Mouse (Mus musculus) myocyte (in vitro differentiated cells): ENCODE measurements at regions not wholly inside any gene's neighbourhood (a gene's known extent, or its start where the extent isn't known, plus 50 kb on each side); places are given as distances from the start of the nearest gene placed in this dataset.

Source experiments
- H3K27me3 ChIP-seq: one replicate; pipeline ENCODE4 v1.6.1; 2011; ENCODE audit not compliant: control insufficient read depth, insufficient read depth, insufficient read length
- H3K36me3 ChIP-seq: one replicate; pipeline ENCODE4 v1.6.1; 2011; ENCODE audit not compliant: control insufficient read depth, insufficient read depth
- H3K4me2 ChIP-seq: one replicate; pipeline ENCODE4 v1.6.1; 2011; ENCODE audit warnings: low read depth, control low read depth
- H3K4me3 ChIP-seq: one replicate; pipeline ENCODE4 v1.5.1; 2011; ENCODE audit warnings: mild to moderate bottlenecking, control low read depth, moderate library complexity
- H3K79me2 ChIP-seq: one replicate; pipeline ENCODE4 v1.6.1; 2011; ENCODE audit not compliant: control insufficient read depth, insufficient read depth
- H3ac ChIP-seq: one replicate; pipeline ENCODE4 v1.6.1; 2011; ENCODE audit not compliant: control insufficient read depth, insufficient read length
- CEBPB ChIP-seq: IDR thresholded peaks from 2 replicates; pipeline ENCODE4 v1.6.1; 2011; ENCODE audit warnings: mild to moderate bottlenecking, moderate library complexity; ENCODE audit not compliant: poor library complexity, insufficient read depth, severe bottlenecking
- E2F4 ChIP-seq: IDR thresholded peaks from one replicate; pipeline ENCODE4 v1.6.1; 2011; ENCODE audit warnings: mild to moderate bottlenecking, control low read depth, moderate library complexity; ENCODE audit not compliant: insufficient read depth
- MAX ChIP-seq: IDR thresholded peaks from one replicate; pipeline ENCODE4 v1.6.1; 2011; ENCODE audit warnings: low read depth, mild to moderate bottlenecking, control low read depth
- MYOD1 ChIP-seq, 3 experiments: IDR thresholded peaks; one replicate each; pipeline ENCODE4 v1.6.1; 2011; ENCODE audit warnings: control low read depth in 2 of 3, low read depth in 2 of 3, mild to moderate bottlenecking in 2 of 3, moderate library complexity in 1 of 3; ENCODE audit not compliant: insufficient read length in 2 of 3, control insufficient read depth in 1 of 3
- MYOG ChIP-seq, 3 experiments: IDR thresholded peaks; one replicate each; pipeline ENCODE4 v1.6.1; 2011; ENCODE audit warnings: control low read depth in 2 of 3, low read depth in 2 of 3, mild to moderate bottlenecking in 2 of 3; ENCODE audit not compliant: insufficient read length in 2 of 3, control insufficient read depth in 1 of 3, insufficient read depth in 1 of 3
- POLR2A ChIP-seq: IDR thresholded peaks from one replicate; pipeline ENCODE4 v1.6.1; 2011; ENCODE audit warnings: low read depth, mild to moderate bottlenecking, control low read depth, moderate library complexity; ENCODE audit not compliant: insufficient read length
- POLR2AphosphoS2 ChIP-seq: IDR thresholded peaks from one replicate; pipeline ENCODE4 v1.6.1; 2011; ENCODE audit warnings: low read depth, control low read depth; ENCODE audit not compliant: insufficient read length
- REST ChIP-seq: IDR thresholded peaks from one replicate; pipeline ENCODE4 v1.6.1; 2011; ENCODE audit warnings: mild to moderate bottlenecking, control low read depth, moderate library complexity; ENCODE audit not compliant: insufficient read depth, insufficient read length
- SRF ChIP-seq: IDR thresholded peaks from one replicate; pipeline ENCODE4 v1.6.1; 2011; ENCODE audit warnings: low read depth; ENCODE audit not compliant: control insufficient read depth, insufficient read length
- TCF12 ChIP-seq: IDR thresholded peaks from one replicate; pipeline ENCODE4 v1.6.1; 2011; ENCODE audit warnings: mild to moderate bottlenecking, control low read depth; ENCODE audit not compliant: poor library complexity, insufficient read depth, severe bottlenecking
- TCF3 ChIP-seq: IDR thresholded peaks from one replicate; pipeline ENCODE4 v1.6.1; 2011; ENCODE audit warnings: low read depth, control low read depth; ENCODE audit not compliant: insufficient read length
- USF1 ChIP-seq: IDR thresholded peaks from one replicate; pipeline ENCODE4 v1.6.1; 2011; ENCODE audit warnings: low read depth, mild to moderate bottlenecking, control low read depth, moderate library complexity

GRCm38 (mm10) chr14:80374290-80374689 lies 390.4 kb downstream of the Olfm4 start:
- no peaks in the 10 kb centered on the region for H3K79me2 ChIP-seq
- no peak overlapping the region for H3ac ChIP-seq
- TF ChIP-seq SRF (no peak), E2F4 (no peak), USF1 (no peak), TCF3 (no peak), POLR2AphosphoS2 (no peak), REST (no peak), MYOG (IDR thresholded peaks at IDR 0.05; ENCODE audit: control insufficient read depth in 1 of 3, insufficient read depth in 1 of 3, insufficient read length in 2 of 3, low read depth in 2 of 3) (no peak)
- no peaks in the 10 kb centered on the region for H3K36me3 ChIP-seq
- H3K4me2 ChIP-seq = no peak overlapping the region
- H3K27me3 ChIP-seq = no peaks in the 10 kb centered on the region
- H3K4me3 ChIP-seq = no peak overlapping the region

DNA sequence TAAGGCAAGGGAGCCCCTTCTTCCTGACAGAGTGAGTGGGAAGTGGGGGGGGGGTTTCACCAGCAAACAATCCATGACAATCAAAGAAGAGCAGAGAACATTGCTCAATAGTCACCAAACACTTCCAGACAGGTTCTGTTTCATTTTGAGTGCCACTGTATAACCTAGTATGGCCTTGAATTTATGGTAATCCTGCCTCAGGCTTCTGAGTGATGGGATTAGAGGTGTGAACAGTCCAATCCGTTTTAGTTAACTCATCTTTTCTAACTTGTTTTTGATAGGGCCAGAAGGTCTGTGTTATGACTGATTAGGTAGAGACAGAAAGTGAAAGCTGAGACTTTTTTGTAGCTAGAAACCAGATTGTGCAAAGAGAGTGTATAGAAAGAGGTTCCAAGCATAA lies 393.2 kb downstream of the Olfm4 start:
- TF ChIP-seq POLR2A = no peak
- no peak for TF ChIP-seq USF1
- no peak for TF ChIP-seq POLR2AphosphoS2
- TF ChIP-seq E2F4 = no peak
- TF ChIP-seq CEBPB = no peak
- no peak for TF ChIP-seq TCF12

DNA sequence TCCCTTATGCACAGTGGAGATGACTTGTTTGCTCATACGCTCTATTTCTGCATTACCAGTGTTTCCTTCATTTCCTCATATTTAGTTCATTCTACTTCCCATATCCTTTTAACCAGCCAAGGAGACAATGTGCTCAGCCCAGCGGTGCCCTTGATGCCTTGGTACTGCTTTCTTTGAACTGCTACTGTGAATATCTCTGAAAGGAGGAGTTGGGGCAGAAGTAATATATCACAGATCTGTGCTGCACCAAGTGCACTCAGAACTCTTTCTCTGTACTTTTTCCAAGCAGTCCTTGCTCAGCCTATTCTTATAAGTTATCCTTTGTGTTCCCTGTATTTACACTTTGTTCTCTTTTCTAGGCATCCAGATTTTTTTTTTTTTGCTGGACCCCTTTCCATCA lies 407.5 kb downstream of the Olfm4 start:
- TF ChIP-seq CEBPB = no peak
- TF ChIP-seq POLR2A = no peak
- TF ChIP-seq E2F4 = no peak
- no peak for TF ChIP-seq POLR2AphosphoS2
- no peak for TF ChIP-seq USF1
- TF ChIP-seq SRF = no peak
- no peak for TF ChIP-seq MYOD1 (IDR thresholded peaks at IDR 0.05; ENCODE audit: control insufficient read depth in 1 of 3, insufficient read length in 2 of 3, low read depth in 2 of 3)
- TF ChIP-seq TCF12 = no peak
- TF ChIP-seq REST = no peak
- TF ChIP-seq MAX = no peak
- no peak for TF ChIP-seq TCF3
- no peak for TF ChIP-seq MYOG (IDR thresholded peaks at IDR 0.05; ENCODE audit: control insufficient read depth in 1 of 3, insufficient read depth in 1 of 3, insufficient read length in 2 of 3, low read depth in 2 of 3)
- Histone ChIP-seq H3K4me2 (no peak overlapping the region), H3K4me3 (no peak overlapping the region), H3K27me3 (no peaks in the 10 kb centered on the region), H3K36me3 (no peaks in the 10 kb centered on the region), H3ac (no peak overlapping the region), H3K79me2 (no peaks in the 10 kb centered on the region)

More for the DNA sequence above, 393.2 kb downstream of the Olfm4 start:
- Histone ChIP-seq H3K36me3 (no peaks in the 10 kb centered on the region), H3K4me2 (no peak overlapping the region), H3ac (no peak overlapping the region), H3K79me2 (no peaks in the 10 kb centered on the region), H3K27me3 (no peaks in the 10 kb centered on the region), H3K4me3 (no peak overlapping the region)

GRCm38 (mm10) chr14:80408317-80408716 lies 424.4 kb downstream of the Olfm4 start:
- Histone ChIP-seq H3K79me2 (no peaks in the 10 kb centered on the region), H3K4me2 (no peak overlapping the region)
- TF ChIP-seq USF1 (no peak), E2F4 (no peak)

DNA sequence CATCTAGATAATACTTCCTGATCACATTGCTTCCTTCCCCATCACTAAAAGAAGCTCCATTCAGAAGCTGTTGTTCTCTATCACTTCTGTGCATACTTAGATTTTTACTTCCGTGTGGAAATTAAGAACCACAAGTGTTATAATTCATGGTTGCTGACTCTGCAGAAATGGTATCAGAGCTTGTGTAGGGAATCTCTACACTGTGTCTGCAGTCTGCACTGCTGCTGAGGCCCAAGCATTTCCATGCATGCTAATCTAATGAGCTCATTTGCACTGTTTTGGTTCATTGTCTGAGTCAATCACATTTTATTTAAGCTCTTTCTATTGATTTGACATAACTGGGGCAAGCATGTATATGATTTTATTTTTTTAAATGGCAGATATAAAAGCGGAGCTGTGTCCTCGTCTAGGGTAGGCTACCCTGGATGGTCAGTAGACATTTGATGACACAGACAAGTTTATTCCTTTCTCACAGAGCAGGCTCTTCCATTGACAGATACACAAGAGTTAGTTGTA lies 435.0 kb downstream of the Olfm4 start:
- H3K4me3 ChIP-seq = no peak overlapping the region
- H3K27me3 ChIP-seq = no peaks in the 10 kb centered on the region
- H3K36me3 ChIP-seq = no peaks in the 10 kb centered on the region
- H3ac ChIP-seq = no peak overlapping the region
- H3K4me2 ChIP-seq = no peak overlapping the region
- TF ChIP-seq TCF3 (no peak), POLR2A (no peak), TCF12 (no peak), CEBPB (no peak), USF1 (no peak), E2F4 (no peak), MYOD1 (IDR thresholded peaks at IDR 0.05; ENCODE audit: control insufficient read depth in 1 of 3, insufficient read length in 2 of 3, low read depth in 2 of 3) (no peak), POLR2AphosphoS2 (no peak), REST (no peak), SRF (no peak), MYOG (IDR thresholded peaks at IDR 0.05; ENCODE audit: control insufficient read depth in 1 of 3, insufficient read depth in 1 of 3, insufficient read length in 2 of 3, low read depth in 2 of 3) (no peak), MAX (no peak)
- no peaks in the 10 kb centered on the region for H3K79me2 ChIP-seq

More at GRCm38 (mm10) chr14:80408317-80408716, 424.4 kb downstream of the Olfm4 start:
- H3ac ChIP-seq = no peak overlapping the region
- no peaks in the 10 kb centered on the region for H3K27me3 ChIP-seq
- H3K4me3 ChIP-seq = no peak overlapping the region
- H3K36me3 ChIP-seq = no peaks in the 10 kb centered on the region
